Mouse (Mus musculus) olfactory bulb, adult 2 months (tissue): ENCODE data around the gene Col6a6.

ENCODE experiments used
- CTCF ChIP-seq: fragments of 200-500 bp; IDR thresholded peaks from 2 replicates; pipeline ENCODE4 v1.5.1; 2012; ENCODE audit warnings: low read depth, mild to moderate bottlenecking, low read length, moderate library complexity; ENCODE audit not compliant: insufficient read depth
- POLR2A ChIP-seq: fragments of 200-500 bp; IDR thresholded peaks from 2 replicates; pipeline ENCODE4 v1.6.1; 2012; ENCODE audit warnings: mild to moderate bottlenecking, low read depth, low read length, moderate library complexity; ENCODE audit not compliant: insufficient read depth

GRCm38 (mm10) chr9:105704226-105704932 is 123.6 kb downstream of the Col6a6 start:
- TF ChIP-seq POLR2A (no peak), CTCF (no peak)
